Mouse (Mus musculus): ENCODE measurements around the gene Atp1b2. TPM values are rescaled to one million over a fixed set of nuclear protein-coding genes. Genes with fewer than 3 reads are reported as not detected.

The Atp1b2 gene
- total and polyA plus RNA-seq, 2 experiments from 2014 or later: 15.1 to 23.7 TPM

DNA sequence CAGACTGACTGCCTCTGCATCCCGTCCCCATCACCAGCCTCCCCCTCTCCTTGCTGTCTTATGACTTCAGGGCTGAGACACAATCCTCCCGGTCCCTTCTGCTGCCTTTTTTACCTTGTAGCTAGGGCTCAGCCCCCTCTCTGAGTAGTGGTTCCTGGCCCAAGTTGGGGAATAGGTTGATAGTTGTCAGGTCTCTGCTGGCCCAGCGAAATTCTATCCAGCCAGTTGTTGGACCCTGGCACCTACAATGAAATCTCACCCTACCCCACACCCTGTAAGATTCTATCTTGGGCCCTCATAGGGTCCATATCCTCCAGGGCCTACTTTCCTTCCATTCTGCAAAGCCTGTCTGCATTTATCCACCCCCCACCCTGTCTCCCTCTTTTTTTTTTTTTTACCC lies 14.3 kb downstream of the Atp1b2 start:
- no peak overlapping the region for H3K27ac ChIP-seq (ENCODE audit: low read depth)
- DNase-seq (ENCODE audit: low spot score): no peak
- H3K4me3 ChIP-seq (ENCODE audit: low read depth, low read length): no peak overlapping the region
- TF ChIP-seq EP300 (IDR thresholded peaks at IDR 0.05; ENCODE audit: low read depth): no peak
- no peak for TF ChIP-seq CTCF (IDR thresholded peaks at IDR 0.05; ENCODE audit: low read depth)
- WGBS: 83% methylated on average over 3 of the region's 3 CpGs
- no peak overlapping the region for H3K4me2 ChIP-seq (ENCODE audit: low read depth, low read length)
- H3K9me3 ChIP-seq (replicated peaks; ENCODE audit: control insufficient read depth, low read length): no peaks in the 10 kb centered on the region
- no peaks in the 10 kb centered on the region for H3K27me3 ChIP-seq (ENCODE audit: control insufficient read depth, insufficient read depth, low read length)
- no peak for ATAC-seq (ENCODE audit: insufficient read depth, low read depth)
- H3K9ac ChIP-seq (replicated peaks; ENCODE audit: low read depth, low read length): no peak overlapping the region
- peaks cover 59% of the 10 kb centered on the region for H3K36me3 ChIP-seq (replicated peaks; ENCODE audit: control insufficient read depth, insufficient read depth, low read length)
- H3K4me1 ChIP-seq (ENCODE audit: control insufficient read depth, insufficient read depth): no peaks in the 10 kb centered on the region

DNA sequence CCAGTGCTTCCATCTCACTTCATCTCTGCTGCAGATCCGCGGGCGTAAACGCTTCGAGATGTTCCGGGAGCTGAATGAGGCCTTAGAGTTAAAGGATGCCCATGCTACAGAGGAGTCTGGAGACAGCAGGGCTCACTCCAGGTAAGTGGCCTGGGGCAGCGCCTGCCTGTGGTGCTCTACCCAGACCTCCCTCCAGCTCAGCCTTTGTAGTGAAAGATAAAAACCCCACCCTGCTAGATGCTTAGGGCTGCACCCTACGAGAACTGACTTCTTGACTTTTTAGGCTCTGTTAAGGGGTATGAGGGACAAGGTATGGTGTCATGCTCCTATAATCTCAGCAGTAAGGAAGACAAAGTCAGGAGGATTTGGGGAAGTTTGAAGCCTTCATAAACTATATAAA lies 15.1 kb downstream of the Atp1b2 start:
- no peak for DNase-seq (ENCODE audit: low spot score)
- peaks cover 59% of the 10 kb centered on the region for H3K36me3 ChIP-seq (replicated peaks; ENCODE audit: control insufficient read depth, insufficient read depth, low read length)
- no peaks in the 10 kb centered on the region for H3K27me3 ChIP-seq (ENCODE audit: control insufficient read depth, insufficient read depth, low read length)
- ATAC-seq (ENCODE audit: insufficient read depth, low read depth): no peak
- no peak overlapping the region for H3K4me3 ChIP-seq (ENCODE audit: low read depth, low read length)
- H3K9ac ChIP-seq (replicated peaks; ENCODE audit: low read depth, low read length): no peak overlapping the region
- TF ChIP-seq EP300 (IDR thresholded peaks at IDR 0.05; ENCODE audit: low read depth): no peak
- H3K4me1 ChIP-seq (ENCODE audit: control insufficient read depth, insufficient read depth): no peaks in the 10 kb centered on the region
- no peak overlapping the region for H3K27ac ChIP-seq (ENCODE audit: low read depth)
- no peak overlapping the region for H3K4me2 ChIP-seq (ENCODE audit: low read depth, low read length)
- WGBS: 95% methylated on average over 8 of the region's 8 CpGs
- no peaks in the 10 kb centered on the region for H3K9me3 ChIP-seq (replicated peaks; ENCODE audit: control insufficient read depth, low read length)

DNA sequence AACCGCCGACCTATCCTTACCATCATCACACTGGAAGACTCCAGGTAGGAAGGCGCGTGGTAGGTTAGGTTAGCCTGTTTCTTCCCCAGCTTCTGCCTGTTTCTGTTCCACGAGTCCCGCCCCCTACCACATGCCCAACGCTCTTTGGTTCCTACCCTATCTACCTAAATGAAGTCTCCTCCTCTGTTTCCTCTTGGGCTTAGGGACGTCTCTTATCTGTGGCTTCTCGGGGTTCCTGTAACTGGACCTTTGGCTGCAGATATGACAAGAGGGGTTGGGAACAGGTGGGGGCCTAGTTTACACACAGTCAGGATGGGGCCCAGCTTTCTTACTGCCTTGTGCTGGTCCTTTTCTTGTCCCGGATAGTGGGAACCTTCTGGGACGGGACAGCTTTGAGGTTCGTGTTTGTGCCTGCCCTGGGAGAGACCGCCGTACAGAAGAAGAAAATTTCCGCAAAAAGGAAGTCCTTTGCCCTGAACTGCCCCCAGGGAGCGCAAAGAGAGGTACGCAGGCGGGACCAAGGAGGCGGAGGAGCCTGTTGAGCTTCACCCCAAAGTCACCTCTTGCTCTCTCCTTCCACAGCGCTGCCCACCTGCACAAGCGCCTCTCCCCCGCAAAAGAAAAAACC lies 16.4 kb downstream of the Atp1b2 start:
- TF ChIP-seq EP300 (IDR thresholded peaks at IDR 0.05; ENCODE audit: low read depth): no peak
- TF ChIP-seq CTCF (IDR thresholded peaks at IDR 0.05; ENCODE audit: low read depth): no peak
- H3K9me3 ChIP-seq (replicated peaks; ENCODE audit: control insufficient read depth, low read length): no peaks in the 10 kb centered on the region
- H3K4me2 ChIP-seq (ENCODE audit: low read depth, low read length): no peak overlapping the region
- H3K4me1 ChIP-seq (ENCODE audit: control insufficient read depth, insufficient read depth): no peaks in the 10 kb centered on the region
- WGBS: 84% methylated on average over 22 of the region's 22 CpGs
- DNase-seq (ENCODE audit: low spot score) (no peak), ATAC-seq (ENCODE audit: insufficient read depth, low read depth) (no peak)
- H3K9ac ChIP-seq (replicated peaks; ENCODE audit: low read depth, low read length): no peak overlapping the region
- H3K27ac ChIP-seq (ENCODE audit: low read depth): no peak overlapping the region
- peaks cover 59% of the 10 kb centered on the region for H3K36me3 ChIP-seq (replicated peaks; ENCODE audit: control insufficient read depth, insufficient read depth, low read length)
- H3K4me3 ChIP-seq (ENCODE audit: low read depth, low read length): no peak overlapping the region
- H3K27me3 ChIP-seq (ENCODE audit: control insufficient read depth, insufficient read depth, low read length): no peaks in the 10 kb centered on the region

DNA sequence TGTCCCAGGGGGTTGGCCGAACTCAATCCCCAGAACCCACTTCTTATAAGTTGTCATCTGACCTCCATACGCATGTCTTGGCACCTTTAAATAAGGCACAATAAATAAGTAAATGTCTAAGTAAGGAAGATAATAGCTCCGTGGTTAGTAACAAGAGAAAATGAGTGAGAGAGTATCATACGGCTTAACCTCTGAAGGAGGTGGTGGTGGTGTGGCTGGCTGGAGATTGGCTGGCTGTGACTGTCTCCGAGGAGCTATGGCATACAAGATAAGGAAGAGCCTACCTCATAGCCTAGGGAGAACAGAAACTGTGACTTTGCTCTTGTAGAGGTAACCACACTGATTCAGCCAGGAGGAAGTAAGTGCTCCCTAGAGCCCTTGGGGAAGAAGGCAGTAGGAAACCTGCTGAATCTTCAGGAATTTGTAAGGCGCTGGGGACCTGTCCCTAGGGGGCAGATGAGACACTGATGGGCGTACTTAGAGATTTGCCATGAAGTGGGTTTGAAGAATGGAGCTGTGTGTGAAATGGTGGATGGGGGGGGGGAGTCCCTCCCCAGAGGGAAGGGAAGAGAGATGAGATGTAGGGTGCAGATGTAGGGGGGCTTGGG lies 19.9 kb downstream of the Atp1b2 start:
- no peak overlapping the region; the same call in 1 of the 2 replicates for H3K9ac ChIP-seq (replicated peaks; ENCODE audit: low read depth, low read length)
- no peak overlapping the region for H3K27ac ChIP-seq (ENCODE audit: low read depth)
- H3K4me1 ChIP-seq (ENCODE audit: control insufficient read depth, insufficient read depth): peaks cover 8% of the 10 kb centered on the region; the same call in 1 of the 2 replicates
- no peaks in the 10 kb centered on the region for H3K27me3 ChIP-seq (ENCODE audit: control insufficient read depth, insufficient read depth, low read length)
- no peaks in the 10 kb centered on the region for H3K9me3 ChIP-seq (replicated peaks; ENCODE audit: control insufficient read depth, low read length)
- no peak overlapping the region for H3K4me2 ChIP-seq (ENCODE audit: low read depth, low read length)
- H3K4me3 ChIP-seq (ENCODE audit: low read depth, low read length): no peak overlapping the region
- H3K36me3 ChIP-seq (replicated peaks; ENCODE audit: control insufficient read depth, insufficient read depth, low read length): peaks cover 38% of the 10 kb centered on the region
- DNase-seq (ENCODE audit: low spot score) (no peak), ATAC-seq (ENCODE audit: insufficient read depth, low read depth) (no peak)
- 62% methylated on average over 7 of the region's 7 CpGs for WGBS
- TF ChIP-seq CTCF (IDR thresholded peaks at IDR 0.05; ENCODE audit: low read depth) (no peak), EP300 (IDR thresholded peaks at IDR 0.05; ENCODE audit: low read depth) (no peak)

DNA sequence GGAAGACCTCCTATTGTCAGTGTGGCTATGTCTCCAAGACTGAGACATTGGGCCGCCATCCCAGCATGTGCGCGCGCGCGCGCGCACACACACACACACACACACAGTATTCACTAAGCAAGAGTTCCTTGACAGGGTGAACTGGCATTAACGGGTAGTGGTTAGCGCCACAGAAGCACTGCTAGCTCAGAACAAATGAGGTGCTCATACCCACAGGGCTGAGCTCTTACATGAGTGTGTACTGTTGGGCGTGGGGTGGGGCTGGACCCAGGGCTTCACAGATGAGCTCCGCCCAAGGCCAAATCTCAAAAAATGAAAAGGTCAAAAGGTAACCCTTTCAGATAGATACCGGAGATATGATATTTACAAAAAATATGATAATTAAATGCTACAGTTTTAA lies 20.8 kb downstream of the Atp1b2 start:
- Histone ChIP-seq H3K9ac (replicated peaks; ENCODE audit: low read depth, low read length) (no peak overlapping the region), H3K4me3 (ENCODE audit: low read depth, low read length) (no peak overlapping the region), H3K4me1 (ENCODE audit: control insufficient read depth, insufficient read depth) (peaks cover 8% of the 10 kb centered on the region; the same call in 1 of the 2 replicates), H3K36me3 (replicated peaks; ENCODE audit: control insufficient read depth, insufficient read depth, low read length) (peaks cover 29% of the 10 kb centered on the region), H3K9me3 (replicated peaks; ENCODE audit: control insufficient read depth, low read length) (no peaks in the 10 kb centered on the region), H3K4me2 (ENCODE audit: low read depth, low read length) (no peak overlapping the region), H3K27ac (ENCODE audit: low read depth) (no peak overlapping the region), H3K27me3 (ENCODE audit: control insufficient read depth, insufficient read depth, low read length) (no peaks in the 10 kb centered on the region)
- TF ChIP-seq CTCF (IDR thresholded peaks at IDR 0.05; ENCODE audit: low read depth): no peak
- TF ChIP-seq EP300 (IDR thresholded peaks at IDR 0.05; ENCODE audit: low read depth): no peak
- DNase-seq (ENCODE audit: low spot score) (no peak), ATAC-seq (ENCODE audit: insufficient read depth, low read depth) (no peak)
- 95% methylated on average over 13 of the region's 13 CpGs for WGBS

DNA sequence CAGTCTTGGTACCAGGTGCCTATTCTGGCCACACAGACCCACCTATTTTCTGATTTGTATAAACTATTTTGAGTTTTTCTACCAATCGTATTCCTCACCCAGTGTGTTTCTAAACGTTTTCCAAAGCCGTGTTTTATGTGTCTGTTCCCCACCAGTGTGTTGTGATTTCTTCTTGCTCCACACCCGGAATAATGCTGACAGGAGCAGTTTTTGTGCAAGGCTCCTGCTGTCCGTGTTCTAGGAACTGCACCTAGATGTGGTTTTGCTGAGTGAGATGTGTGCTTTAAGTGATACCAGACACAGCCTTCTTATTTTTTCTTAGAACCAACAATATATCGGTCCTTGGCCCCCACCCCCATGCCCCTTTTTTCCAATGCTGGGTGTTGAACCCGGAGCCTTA lies 21.7 kb downstream of the Atp1b2 start:
- no peak for DNase-seq (ENCODE audit: low spot score)

More for the DNA sequence above, 21.7 kb downstream of the Atp1b2 start:
- no peaks in the 10 kb centered on the region for H3K27me3 ChIP-seq (ENCODE audit: control insufficient read depth, insufficient read depth, low read length)
- H3K4me3 ChIP-seq (ENCODE audit: low read depth, low read length): no peak overlapping the region
- H3K4me1 ChIP-seq (ENCODE audit: control insufficient read depth, insufficient read depth): peaks cover 8% of the 10 kb centered on the region; the same call in 1 of the 2 replicates
- no peaks in the 10 kb centered on the region for H3K9me3 ChIP-seq (replicated peaks; ENCODE audit: control insufficient read depth, low read length)
- H3K36me3 ChIP-seq (replicated peaks; ENCODE audit: control insufficient read depth, insufficient read depth, low read length): peaks cover 20% of the 10 kb centered on the region
- no peak overlapping the region for H3K9ac ChIP-seq (replicated peaks; ENCODE audit: low read depth, low read length)
- 79% methylated on average over 7 of the region's 7 CpGs for WGBS
- ATAC-seq (ENCODE audit: insufficient read depth, low read depth): no peak
- H3K4me2 ChIP-seq (ENCODE audit: low read depth, low read length): no peak overlapping the region
- no peak overlapping the region for H3K27ac ChIP-seq (ENCODE audit: low read depth)
- TF ChIP-seq EP300 (IDR thresholded peaks at IDR 0.05; ENCODE audit: low read depth) (no peak), CTCF (IDR thresholded peaks at IDR 0.05; ENCODE audit: low read depth) (no peak)
